Mouse (Mus musculus) brain, embryonic 14.5 days (tissue): ENCODE measurements around the gene Ldlrap1. TPM values are rescaled to one million over a fixed set of nuclear protein-coding genes. Genes with fewer than 3 reads are reported as not detected.

Source experiments
- DNase-seq: peaks from one replicate; pipeline ENCODE4 v3.0.0-alpha.2; 2011; ENCODE audit warnings: low read depth
- CTCF ChIP-seq: fragments of 200-500 bp; IDR thresholded peaks from 2 replicates; pipeline ENCODE4 v1.5.1; 2012; ENCODE audit warnings: inconsistent platforms, mild to moderate bottlenecking, moderate library complexity, borderline replicate concordance; ENCODE audit not compliant: insufficient read depth, insufficient read length; ENCODE audit errors: extremely low read depth
- POLR2A ChIP-seq: fragments of 200-500 bp; IDR thresholded peaks from 2 replicates; pipeline ENCODE4 v1.6.1; 2012; ENCODE audit warnings: mild to moderate bottlenecking, inconsistent platforms, borderline replicate concordance; ENCODE audit not compliant: poor library complexity, insufficient read depth, insufficient read length, severe bottlenecking; ENCODE audit errors: extremely low read depth
- polyA plus RNA-seq: library from polyadenylated mRNA; depleted of rRNA; stranded (reverse); fragments of >200 nt; gene quantifications from 2 replicates; pipeline ENCODE4 v1.2.3, GENCODE M21; 2012

The Ldlrap1 gene
- polyA plus RNA-seq, 1 experiment = 2.7 TPM

DNA sequence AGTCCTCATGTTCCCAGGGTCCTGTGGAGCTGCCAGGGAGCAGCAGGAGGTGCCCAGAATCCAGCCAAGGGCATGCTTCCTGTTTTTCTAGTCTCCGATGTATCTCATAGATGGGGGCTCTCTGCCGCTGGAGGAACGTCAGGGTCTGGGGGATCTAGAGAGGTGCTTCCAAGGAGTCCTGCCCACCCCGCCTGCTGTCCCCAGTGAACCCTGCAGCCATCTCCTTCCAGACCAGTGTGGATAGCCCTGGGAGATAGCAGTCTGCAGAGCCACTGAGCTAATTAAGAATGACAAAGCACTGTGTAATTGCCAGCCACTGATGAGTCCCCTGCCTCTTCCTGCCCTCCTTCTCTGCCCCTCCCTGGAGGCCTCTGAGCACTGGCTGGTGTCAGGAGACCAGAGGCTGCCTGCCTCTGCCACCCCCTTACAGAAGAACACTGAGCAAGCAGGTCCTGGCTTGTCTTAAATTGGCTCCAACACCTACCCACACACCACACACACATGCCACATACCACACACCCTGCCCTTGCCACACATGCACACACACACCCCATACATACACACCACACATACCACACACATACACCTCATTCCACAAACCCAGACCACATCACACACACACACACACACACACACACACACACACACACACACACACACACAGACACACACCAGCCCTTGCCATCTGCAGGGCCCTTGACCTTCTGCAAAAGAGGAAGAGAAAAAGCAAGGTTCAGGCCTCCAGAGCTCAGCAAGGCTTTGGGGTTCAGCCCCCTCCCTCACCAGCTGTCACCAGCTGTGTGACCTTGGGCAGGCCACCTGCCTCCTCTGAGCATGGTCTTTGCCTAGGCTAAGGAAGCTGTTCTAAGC, 5.2 kb upstream of the Ldlrap1 start:
- TF ChIP-seq POLR2A (no peak), CTCF (no peak)
- DNase-seq = no peak

DNA sequence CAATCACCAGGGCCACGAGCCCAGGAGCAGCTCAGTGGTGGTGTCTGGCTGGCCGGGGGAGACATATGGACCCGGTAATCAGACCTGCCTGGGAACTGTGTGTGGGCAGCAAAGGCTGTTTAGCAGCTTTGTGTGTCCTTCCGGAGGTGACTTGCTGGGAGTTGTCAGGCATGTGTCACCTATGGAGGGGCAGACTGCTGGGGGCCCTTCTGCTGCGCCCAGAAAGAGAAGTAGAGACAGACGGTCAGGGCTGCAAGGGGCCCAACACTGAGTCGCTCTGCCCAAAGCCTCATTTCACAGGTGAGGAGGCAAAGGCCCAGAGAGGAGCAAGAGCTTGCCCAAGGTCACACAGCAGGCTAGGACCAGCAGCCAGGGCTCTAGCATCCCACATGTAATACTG, 2.1 kb upstream of the Ldlrap1 start:
- TF ChIP-seq POLR2A = no peak
- TF ChIP-seq CTCF = no peak
- no peak for DNase-seq

- TF ChIP-seq CTCF = no peak
- no peak for TF ChIP-seq POLR2A
- no peak for DNase-seq
Observed at GRCm38 (mm10) chr4:134769081-134769811, 1.4 kb upstream of the Ldlrap1 start.

GRCm38 (mm10) chr4:134768226-134768888, 533 bp upstream of the Ldlrap1 start:
- TF ChIP-seq CTCF (no peak), POLR2A (no peak)
- DNase-seq = no peak

- no peak for DNase-seq
- TF ChIP-seq POLR2A = no peak
- TF ChIP-seq CTCF = no peak
Observed at GRCm38 (mm10) chr4:134766904-134767425, 859 bp downstream of the Ldlrap1 start.

DNA sequence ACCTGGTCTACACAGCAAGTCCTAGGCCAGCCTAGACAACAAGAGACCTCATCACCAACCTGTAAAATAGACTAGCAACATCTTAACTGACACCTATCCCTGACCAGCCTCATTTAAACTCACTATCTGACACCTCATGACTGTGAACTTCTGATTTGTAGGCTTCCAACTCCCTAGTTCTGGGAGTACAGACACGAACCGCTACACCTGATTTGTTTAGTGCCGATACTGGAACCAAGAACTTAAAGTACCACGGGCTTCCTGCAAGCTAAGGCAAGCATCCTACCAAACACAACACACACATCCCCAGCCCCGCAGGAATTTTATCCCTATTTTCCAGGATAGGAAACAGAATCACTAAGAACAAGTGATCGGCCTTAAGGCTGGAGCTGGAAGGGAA, 1.5 kb downstream of the Ldlrap1 start:
- TF ChIP-seq CTCF (no peak), POLR2A (no peak)

GRCm38 (mm10) chr4:134764333-134764732, 3.5 kb downstream of the Ldlrap1 start:
- DNase-seq = no peak
- no peak for TF ChIP-seq POLR2A
- no peak for TF ChIP-seq CTCF

More for the DNA sequence above, 1.5 kb downstream of the Ldlrap1 start:
- DNase-seq = no peak

DNA sequence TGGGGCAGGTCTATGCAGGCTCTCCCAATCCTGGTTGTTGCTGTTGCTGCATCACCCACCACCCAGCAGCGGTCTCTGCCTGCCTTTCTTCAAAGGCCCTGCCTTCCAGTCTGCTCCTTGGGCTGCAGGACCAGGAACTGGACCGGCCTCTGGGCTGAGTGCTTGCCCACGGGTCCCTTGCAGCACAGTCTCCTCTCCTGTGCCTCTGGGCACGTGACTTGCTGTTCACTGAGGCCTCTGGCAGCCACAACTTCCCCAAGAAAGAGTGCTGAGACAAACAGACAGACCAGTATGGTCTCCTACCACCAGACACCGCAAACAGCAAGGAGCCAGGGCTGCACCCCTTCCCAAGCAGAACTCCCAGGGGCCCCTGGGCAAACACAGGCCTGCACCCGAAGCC, 5.5 kb downstream of the Ldlrap1 start:
- no peak for DNase-seq
- TF ChIP-seq CTCF = no peak
- no peak for TF ChIP-seq POLR2A

DNA sequence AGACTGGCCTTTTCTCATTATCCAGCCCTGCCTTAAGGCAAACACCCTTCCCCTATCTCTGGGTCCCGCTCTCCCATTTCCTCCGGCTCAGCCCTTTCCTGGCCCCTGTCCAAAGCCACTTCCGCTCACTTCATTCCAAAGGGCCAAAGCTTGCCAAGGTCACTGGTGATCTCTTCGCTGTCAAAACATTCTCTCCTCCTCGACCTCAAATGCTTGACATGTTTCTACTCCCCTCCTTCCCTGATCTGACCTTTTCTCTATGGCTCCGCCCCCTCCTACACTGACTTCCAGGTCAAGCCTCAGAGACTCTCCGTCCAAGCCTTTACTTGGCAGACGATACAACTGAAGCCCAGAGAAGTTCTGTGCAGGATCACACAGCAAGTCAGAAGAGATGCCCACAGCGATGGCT, 7.0 kb downstream of the Ldlrap1 start:
- TF ChIP-seq CTCF (no peak), POLR2A (no peak)
- DNase-seq = no peak

GRCm38 (mm10) chr4:134760281-134760680, 7.5 kb downstream of the Ldlrap1 start:
- TF ChIP-seq POLR2A = no peak
- TF ChIP-seq CTCF = no peak

DNA sequence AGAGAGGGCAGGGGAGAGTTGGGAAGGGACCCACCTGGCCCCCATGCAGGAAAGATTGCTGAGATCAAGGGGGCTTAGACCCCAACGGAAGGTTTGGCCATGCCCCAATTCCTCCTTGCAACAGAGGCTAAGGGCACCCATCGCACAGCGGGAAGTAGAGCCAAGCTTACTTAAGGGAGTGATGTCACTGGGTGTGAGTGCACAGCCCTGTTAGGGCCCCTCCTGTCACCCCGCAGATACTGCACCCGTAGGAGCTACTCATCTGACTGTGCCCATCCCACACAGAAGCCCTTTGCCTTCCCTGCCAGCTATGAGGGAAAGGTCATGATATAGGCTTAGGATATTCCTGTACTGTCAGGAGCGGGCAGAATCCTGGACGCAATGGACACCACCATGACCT, 8.3 kb downstream of the Ldlrap1 start:
- DNase-seq = no peak
- TF ChIP-seq POLR2A = no peak
- no peak for TF ChIP-seq CTCF

More at GRCm38 (mm10) chr4:134760281-134760680, 7.5 kb downstream of the Ldlrap1 start:
- DNase-seq = no peak
